Mouse (Mus musculus) embryonic facial prominence, embryonic 14.5 days (tissue): ENCODE measurements around the gene Gdf11. TPM values are rescaled to one million over a fixed set of nuclear protein-coding genes. Genes with fewer than 3 reads are reported as not detected.

Source experiments
- ATAC-seq: fragments of 200-750 bp; cut with Nextera tagmentation; 2 replicates; pipeline ENCODE4 v1.8.0; 2017; ENCODE audit warnings: low read depth, moderate number of reproducible peaks, moderate TSS enrichment
- DNase-seq: peaks from one replicate; pipeline ENCODE4 v3.0.0-alpha.2; 2015; ENCODE audit warnings: low spot score
- H3K27ac ChIP-seq: fragments of 300-500 bp; sonication (generic); replicated peaks from 2 replicates; pipeline ENCODE4 v1.5.1; 2014; ENCODE audit warnings: low read depth, mild to moderate bottlenecking, low read length, moderate library complexity
- H3K27me3 ChIP-seq: fragments of 300-500 bp; sonication (generic); replicated peaks from 2 replicates; pipeline ENCODE4 v1.6.1; 2014; ENCODE audit warnings: low read length; ENCODE audit not compliant: control insufficient read depth, insufficient read depth
- H3K36me3 ChIP-seq: fragments of 300-500 bp; sonication (generic); 2 replicates; pipeline ENCODE4 v1.6.1; 2014; ENCODE audit warnings: low read length, mixed read lengths; ENCODE audit not compliant: control insufficient read depth, insufficient read depth
- H3K4me1 ChIP-seq: fragments of 300-500 bp; sonication (generic); 2 replicates; pipeline ENCODE4 v1.6.1; 2014; ENCODE audit warnings: antibody characterized with exemption, low read length; ENCODE audit not compliant: control insufficient read depth, insufficient read depth
- H3K4me2 ChIP-seq: fragments of 300-500 bp; sonication (generic); 2 replicates; pipeline ENCODE4 v1.6.1; 2014; ENCODE audit warnings: low read depth, mild to moderate bottlenecking, low read length, moderate library complexity, mixed read lengths
- H3K4me3 ChIP-seq: fragments of 300-500 bp; sonication (generic); 2 replicates; pipeline ENCODE4 v1.5.1; 2014; ENCODE audit warnings: low read depth, mild to moderate bottlenecking, low read length
- H3K9ac ChIP-seq: fragments of 300-500 bp; sonication (generic); 2 replicates; pipeline ENCODE4 v1.6.1; 2014; ENCODE audit warnings: low read depth, mild to moderate bottlenecking, low read length, moderate library complexity, mixed read lengths
- H3K9me3 ChIP-seq: fragments of 300-500 bp; sonication (generic); 2 replicates; pipeline ENCODE4 v1.6.1; 2016; ENCODE audit warnings: low read length; ENCODE audit not compliant: control insufficient read depth
- WGBS: fragments of 180-500 bp; shearing (Covaris S2); extraction: QIAGEN DNeasy Blood & Tissue Kit; methylation state at CpG from one replicate; pipeline ENCODE4 v1.1.7; 2014; 5-methylcytosine and 5-hydroxymethylcytosine counted together
- polyA plus RNA-seq: library from polyadenylated mRNA; unstranded; fragments of >200 nt; fragmentation: Nextera tagmentation; extraction: Ambion mirVana; gene quantifications from 2 replicates; pipeline ENCODE4 v1.2.1, GENCODE M21; 2014

The Gdf11 gene
- polyA plus RNA-seq, 1 experiment from 2014 or later, result 5.0 TPM

- DNase-seq (peak; percentile 58), ATAC-seq (peak; percentile 0; the same call in 1 of the 2 replicates)
- WGBS, result 61% methylated on average over 13 of the region's 13 CpGs
- Histone ChIP-seq H3K9me3 (no peaks in the 10 kb centered on the region), H3K9ac (peak overlapping the region; percentile 99), H3K4me3 (peak overlapping the region; percentile 94), H3K27ac (peak overlapping the region; percentile 96), H3K27me3 (no peaks in the 10 kb centered on the region), H3K36me3 (peaks cover 24% of the 10 kb centered on the region), H3K4me1 (peaks cover 10% of the 10 kb centered on the region), H3K4me2 (peak overlapping the region; percentile 75)
Measured at GRCm38 (mm10) chr10:128908778-128909448, 17.4 kb upstream of the Gdf11 start.

GRCm38 (mm10) chr10:128904812-128905211 lies 13.3 kb upstream of the Gdf11 start:
- ATAC-seq, result no peak
- no peak overlapping the region for H3K4me2 ChIP-seq
- DNase-seq, result no peak
- 67% methylated on average over 5 of the region's 5 CpGs for WGBS
- H3K27ac ChIP-seq, result no peak overlapping the region
- H3K9ac ChIP-seq, result no peak overlapping the region
- no peaks in the 10 kb centered on the region for H3K9me3 ChIP-seq
- H3K36me3 ChIP-seq, result no peaks in the 10 kb centered on the region
- H3K4me3 ChIP-seq, result no peak overlapping the region
- H3K4me1 ChIP-seq, result no peaks in the 10 kb centered on the region
- H3K27me3 ChIP-seq, result no peaks in the 10 kb centered on the region

- Histone ChIP-seq H3K9ac (no peak overlapping the region), H3K27ac (no peak overlapping the region), H3K4me1 (no peaks in the 10 kb centered on the region), H3K4me2 (no peak overlapping the region), H3K9me3 (no peaks in the 10 kb centered on the region), H3K36me3 (no peaks in the 10 kb centered on the region), H3K27me3 (no peaks in the 10 kb centered on the region), H3K4me3 (no peak overlapping the region)
- DNase-seq (no peak), ATAC-seq (no peak)
- 89% methylated on average over 3 of the region's 3 CpGs for WGBS
Measured at GRCm38 (mm10) chr10:128902409-128902988, 11.0 kb upstream of the Gdf11 start.

GRCm38 (mm10) chr10:128901409-128901808 lies 9.9 kb upstream of the Gdf11 start:
- Histone ChIP-seq H3K36me3 (no peaks in the 10 kb centered on the region), H3K27me3 (0 out of 2 replicates have a peak, but pooled peaks cover 3% of the 10 kb centered on the region), H3K27ac (no peak overlapping the region), H3K9ac (no peak overlapping the region), H3K9me3 (no peaks in the 10 kb centered on the region), H3K4me2 (no peak overlapping the region), H3K4me1 (0 out of 2 replicates have a peak, but pooled peaks cover 2% of the 10 kb centered on the region), H3K4me3 (no peak overlapping the region)
- ATAC-seq (no peak), DNase-seq (no peak)
- 78% methylated on average over 1 of the region's 1 CpGs for WGBS

- Histone ChIP-seq H3K27me3 (0 out of 2 replicates have a peak, but pooled peaks cover 8% of the 10 kb centered on the region), H3K9me3 (no peaks in the 10 kb centered on the region), H3K9ac (no peak within 1 kb of the TSS), H3K36me3 (no peaks in the 10 kb centered on the region), H3K27ac (no peak within 1 kb of the TSS), H3K4me1 (0 out of 2 replicates have a peak, but pooled peaks cover 7% of the 10 kb centered on the region), H3K4me2 (no peak within 1 kb of the TSS), H3K4me3 (no peak within 1 kb of the TSS)
- DNase-seq (no peak), ATAC-seq (no peak)
- 86% methylated on average over 3 of the region's 3 CpGs for WGBS
Measured at GRCm38 (mm10) chr10:128900698-128901097, 9.2 kb upstream of the Gdf11 start, which contains the start of gene Cd63. Gene Cd63, plus strand, starts transcription at chr10:128900989.

GRCm38 (mm10) chr10:128899759-128900490 lies 8.4 kb upstream of the Gdf11 start:
- WGBS, result 69% methylated on average over 6 of the region's 6 CpGs
- Histone ChIP-seq H3K4me1 (0 out of 2 replicates have a peak, but pooled peaks cover 7% of the 10 kb centered on the region), H3K9ac (no peak overlapping the region), H3K27me3 (0 out of 2 replicates have a peak, but pooled peaks cover 8% of the 10 kb centered on the region), H3K27ac (no peak overlapping the region), H3K4me3 (no peak overlapping the region), H3K9me3 (no peaks in the 10 kb centered on the region), H3K4me2 (no peak overlapping the region), H3K36me3 (no peaks in the 10 kb centered on the region)
- ATAC-seq, result no peak
- no peak for DNase-seq

- no peak for ATAC-seq
- 18% methylated on average over 1 of the region's 1 CpGs for WGBS
- DNase-seq, result no peak
Measured at GRCm38 (mm10) chr10:128897501-128897900, 6.0 kb upstream of the Gdf11 start.

GRCm38 (mm10) chr10:128896807-128897206 lies 5.3 kb upstream of the Gdf11 start:
- DNase-seq (peak; percentile 55), ATAC-seq (peak; percentile 31; the same call in 1 of the 2 replicates)
- H3K4me3 ChIP-seq, result no peak overlapping the region
- H3K36me3 ChIP-seq, result no peaks in the 10 kb centered on the region
- WGBS, result 27% methylated on average over 1 of the region's 1 CpGs
- H3K9ac ChIP-seq, result no peak overlapping the region
- H3K4me1 ChIP-seq, result peaks cover 15% of the 10 kb centered on the region; the same call in 1 of the 2 replicates
- H3K27me3 ChIP-seq, result 0 out of 2 replicates have a peak, but pooled peaks cover 8% of the 10 kb centered on the region
- no peaks in the 10 kb centered on the region for H3K9me3 ChIP-seq
- peak overlapping the region; percentile 37 for H3K4me2 ChIP-seq
- H3K27ac ChIP-seq, result peak overlapping the region; percentile 28; the same call in 1 of the 2 replicates

More at GRCm38 (mm10) chr10:128897501-128897900, 6.0 kb upstream of the Gdf11 start:
- H3K4me2 ChIP-seq, result no peak overlapping the region
- peaks cover 11% of the 10 kb centered on the region; the same call in 1 of the 2 replicates for H3K4me1 ChIP-seq
- H3K27ac ChIP-seq, result no peak overlapping the region
- no peaks in the 10 kb centered on the region for H3K9me3 ChIP-seq
- H3K27me3 ChIP-seq, result 0 out of 2 replicates have a peak, but pooled peaks cover 8% of the 10 kb centered on the region
- H3K4me3 ChIP-seq, result no peak overlapping the region
- no peak overlapping the region for H3K9ac ChIP-seq
- no peaks in the 10 kb centered on the region for H3K36me3 ChIP-seq
